Mouse (Mus musculus): ENCODE measurements around the gene Svop. TPM values are rescaled to one million over a fixed set of nuclear protein-coding genes. Genes with fewer than 3 reads are reported as not detected.

Svop gene
- total and polyA plus RNA-seq, 3 experiments = not detected

DNA sequence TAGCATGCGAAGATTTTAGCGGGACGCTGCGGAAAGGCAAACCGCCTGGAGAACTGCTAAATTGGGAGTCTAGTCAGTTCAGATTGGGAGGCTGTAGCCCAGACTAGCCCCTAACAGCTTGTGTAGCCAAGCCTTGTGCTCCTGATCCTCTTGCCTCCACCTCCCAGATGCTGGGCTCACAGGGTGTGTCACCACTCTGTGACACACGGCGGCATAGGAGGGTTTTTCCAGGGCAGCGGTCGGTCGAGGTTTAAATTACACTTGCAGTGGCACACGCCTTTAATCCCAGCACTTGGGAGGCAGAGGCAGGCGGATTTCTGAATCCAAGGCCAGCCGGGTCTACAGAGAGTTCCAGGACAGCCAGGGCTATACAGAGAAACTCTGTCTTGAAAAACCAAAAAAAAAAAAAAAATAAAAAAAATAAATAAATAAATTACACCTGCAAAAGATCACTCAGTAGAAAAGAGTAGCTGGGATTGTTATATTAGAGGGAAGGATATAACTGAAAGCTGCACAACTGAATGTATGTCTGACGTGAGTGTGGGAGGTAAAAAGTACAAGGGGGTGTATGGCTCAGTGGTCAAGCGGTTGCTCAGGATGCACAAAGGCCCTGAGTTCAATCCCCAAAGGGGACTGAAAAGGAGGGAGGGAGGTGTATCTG, 38.3 kb upstream of the Svop start:
- H3K4me1 ChIP-seq (ENCODE audit: control insufficient read depth in 1 of 2, insufficient read depth in 2 of 2, low read length in 2 of 2) = peaks cover 6 to 30% of the 10 kb centered on the region in 2 experiments

DNA sequence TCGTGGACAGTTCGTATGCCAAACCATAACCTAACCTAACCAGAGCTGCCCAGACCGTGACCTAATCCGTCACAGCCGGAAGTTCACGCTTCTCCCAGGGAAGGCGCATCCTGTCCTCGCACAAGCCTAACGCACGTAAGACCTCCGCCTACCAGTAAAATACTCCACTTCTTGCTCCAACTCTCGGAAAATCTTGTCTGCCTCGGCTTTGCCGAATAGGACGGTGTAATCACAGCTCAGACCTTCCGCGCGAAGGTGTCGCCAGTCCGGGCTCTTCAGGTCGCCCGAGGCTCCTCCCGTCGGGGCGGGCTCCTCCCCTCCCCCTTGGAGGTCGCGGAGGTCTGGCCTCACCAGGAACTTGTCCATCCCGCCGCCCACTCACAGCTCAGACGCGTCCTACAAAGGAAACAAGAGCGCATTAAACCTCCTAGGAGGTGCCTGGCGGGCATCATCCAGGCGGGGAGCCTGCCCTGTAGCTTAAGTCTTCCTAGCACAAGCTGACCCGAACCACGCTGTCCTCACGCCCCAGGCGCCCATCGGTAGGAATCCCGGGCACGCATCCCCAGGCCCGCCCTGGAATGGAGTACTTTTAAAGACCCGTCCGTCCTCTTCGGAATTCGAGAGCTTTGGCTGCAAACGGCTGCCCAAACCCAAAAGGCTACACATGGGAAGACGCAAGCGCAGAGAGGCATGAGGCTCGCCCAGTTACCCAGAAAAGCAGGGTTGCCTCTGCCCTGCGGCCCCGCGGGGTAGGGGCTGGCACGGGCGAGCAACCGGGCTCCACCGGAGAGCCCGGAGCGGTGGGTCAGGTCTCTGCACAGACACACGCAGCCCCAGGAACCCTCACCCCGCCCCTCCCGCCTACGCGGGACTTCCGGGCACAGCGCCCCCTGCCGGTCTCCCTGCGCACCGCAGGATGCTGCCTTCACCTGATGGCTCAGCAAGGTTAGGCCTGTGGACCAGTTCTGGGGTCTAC, 36.3 kb upstream of the Svop start, which contains the start of gene Alkbh2:
Alkbh2 (minus strand) TSS at position 845 of the 976 bp plus-strand sequence.
- H3K9ac ChIP-seq (ENCODE audit: control insufficient read depth, low read depth, low read length, poor library complexity, severe bottlenecking) = peak within 1 kb of the TSS; percentile 67
- peak; percentile 84 for DNase-seq (ENCODE audit: low read depth, low spot score)
- H3K4me3 ChIP-seq (ENCODE audit: control insufficient read depth in 1 of 2, insufficient read depth in 1 of 2, low read depth in 2 of 2, low read length in 2 of 2) = peak within 1 kb of the TSS; percentile 67 to 84
- H3K4me1 ChIP-seq (ENCODE audit: control insufficient read depth in 1 of 2, insufficient read depth in 2 of 2, low read length in 2 of 2) = peaks cover 0 to 17% of the 10 kb centered on the region in 2 experiments; a peak in 3 of 4 replicates
- no peaks in the 10 kb centered on the region for H3K9me3 ChIP-seq (replicated peaks; ENCODE audit: insufficient read depth, low read length)
- H3K36me3 ChIP-seq (ENCODE audit: control insufficient read depth in 1 of 2, insufficient read depth in 2 of 2, low read length in 2 of 2) = peaks cover 0 to 11% of the 10 kb centered on the region in 2 experiments; a peak in 1 of 4 replicates
- peaks cover 3% of the 10 kb centered on the region; the same call in 1 of the 2 replicates for H3K79me2 ChIP-seq (ENCODE audit: control insufficient read depth, insufficient read depth, low read length, poor library complexity)
- peak within 1 kb of the TSS; percentile 55 for H3K27ac ChIP-seq (ENCODE audit: control insufficient read depth, low read depth, low read length)
- no peaks in the 10 kb centered on the region for H3K27me3 ChIP-seq (ENCODE audit: control insufficient read depth in 1 of 2, insufficient read depth in 2 of 2, low read length in 2 of 2)
- TF ChIP-seq ZMIZ1 (IDR thresholded peaks at IDR 0.05; ENCODE audit: low read depth, low read length) (0 out of 2 replicates have a peak, but pooled peaks have one; percentile 53), HCFC1 (IDR thresholded peaks at IDR 0.05; ENCODE audit: low read depth, low read length) (peak; percentile 62; the same call in 1 of the 2 replicates), USF1 (IDR thresholded peaks at IDR 0.05; ENCODE audit: low read depth, low read length) (no peak), TCF12 (IDR thresholded peaks at IDR 0.05; ENCODE audit: low read depth, low read length) (peak; percentile 33; the same call in 1 of the 2 replicates), ZNF384 (IDR thresholded peaks at IDR 0.05; ENCODE audit: low read depth, low read length) (no peak), SIN3A (IDR thresholded peaks at IDR 0.05; ENCODE audit: low read length) (peak; percentile 57), BHLHE40 (IDR thresholded peaks at IDR 0.05; ENCODE audit: borderline replicate concordance, low read depth, low read length) (no peak), TAL1 (IDR thresholded peaks at IDR 0.05; ENCODE audit: low read length) (no peak), JUND (IDR thresholded peaks at IDR 0.05; ENCODE audit: low read depth, low read length) (no peak), CHD1 (IDR thresholded peaks at IDR 0.05; ENCODE audit: low read depth, low read length) (no peak), NRF1 (IDR thresholded peaks at IDR 0.05; ENCODE audit: insufficient read depth, low read depth, low read length, poor library complexity, severe bottlenecking) (peak; percentile 30; the same call in 1 of the 2 replicates), RAD21 (IDR thresholded peaks at IDR 0.05; ENCODE audit: low read depth, low read length) (no peak; the same call in 1 of the 2 replicates), E2F4 (IDR thresholded peaks at IDR 0.05; ENCODE audit: borderline replicate concordance, low read depth, low read length) (no peak), GATA1 (IDR thresholded peaks at IDR 0.05; ENCODE audit: low read depth, low read length) (no peak), EP300 (IDR thresholded peaks at IDR 0.05; ENCODE audit: low read depth in 1 of 2, low read length in 2 of 2) (no peak), RCOR1 (IDR thresholded peaks at IDR 0.05; ENCODE audit: low read depth, low read length) (no peak), POLR2AphosphoS5 (IDR thresholded peaks at IDR 0.05; ENCODE audit: borderline replicate concordance, low read depth, low read length) (no peak), MAZ (IDR thresholded peaks at IDR 0.05; ENCODE audit: low read depth, low read length) (peak; percentile 94), ZKSCAN1 (IDR thresholded peaks at IDR 0.05; ENCODE audit: low read depth, low read length) (no peak), POLR2A (IDR thresholded peaks at IDR 0.05; ENCODE audit: control insufficient read depth in 1 of 2, insufficient read depth in 1 of 2, low read depth in 1 of 2, low read length in 2 of 2, poor library complexity in 1 of 2) (peak in 1 of 2 experiments; percentile 55; a peak in 1 of 4 replicates), SMC3 (IDR thresholded peaks at IDR 0.05; ENCODE audit: low read depth, low read length) (peak; percentile 36; the same call in 1 of the 2 replicates), ETS1 (IDR thresholded peaks at IDR 0.05; ENCODE audit: low read depth, low read length) (0 out of 2 replicates have a peak, but pooled peaks have one; percentile 18), CTCF (IDR thresholded peaks at IDR 0.05 in 2 of 3, conservative IDR thresholded peaks at IDR 0.05 in 1 of 3; ENCODE audit: control insufficient read depth in 1 of 3, insufficient read depth in 1 of 3, low read depth in 2 of 3, low read length in 3 of 3, poor library complexity in 1 of 3, severe bottlenecking in 1 of 3) (peak; percentile 76 to 83 (median 77)), MEF2A (IDR thresholded peaks at IDR 0.05; ENCODE audit: extremely low read depth, insufficient replicate concordance, low read depth, low read length, poor library complexity, severe bottlenecking) (no peak), MXI1 (IDR thresholded peaks at IDR 0.05; ENCODE audit: low read depth, low read length) (peak; percentile 62)

More for the DNA sequence above, 38.3 kb upstream of the Svop start:
- Histone ChIP-seq H3K9ac (ENCODE audit: control insufficient read depth, low read depth, low read length, poor library complexity, severe bottlenecking) (no peak overlapping the region), H3K27me3 (ENCODE audit: control insufficient read depth in 1 of 2, insufficient read depth in 2 of 2, low read length in 2 of 2) (no peaks in the 10 kb centered on the region), H3K9me3 (replicated peaks; ENCODE audit: insufficient read depth, low read length) (no peaks in the 10 kb centered on the region), H3K79me2 (ENCODE audit: control insufficient read depth, insufficient read depth, low read length, poor library complexity) (peaks cover 3% of the 10 kb centered on the region; the same call in 1 of the 2 replicates), H3K4me3 (ENCODE audit: control insufficient read depth in 1 of 2, insufficient read depth in 1 of 2, low read depth in 2 of 2, low read length in 2 of 2) (peak overlapping the region; percentile 73 to 75), H3K27ac (ENCODE audit: control insufficient read depth, low read depth, low read length) (no peak overlapping the region), H3K36me3 (ENCODE audit: control insufficient read depth in 1 of 2, insufficient read depth in 2 of 2, low read length in 2 of 2) (peaks cover 0 to 22% of the 10 kb centered on the region in 2 experiments; a peak in 2 of 4 replicates)
- TF ChIP-seq ZKSCAN1 (IDR thresholded peaks at IDR 0.05; ENCODE audit: low read depth, low read length) = no peak
- TF ChIP-seq GABPA (IDR thresholded peaks at IDR 0.05; ENCODE audit: low read depth, low read length) = no peak
- TF ChIP-seq RCOR1 (IDR thresholded peaks at IDR 0.05; ENCODE audit: low read depth, low read length) = no peak
- no peak for DNase-seq (ENCODE audit: low read depth, low spot score)
